Mouse (Mus musculus): ENCODE measurements around the gene 2200002D01Rik.

DNA sequence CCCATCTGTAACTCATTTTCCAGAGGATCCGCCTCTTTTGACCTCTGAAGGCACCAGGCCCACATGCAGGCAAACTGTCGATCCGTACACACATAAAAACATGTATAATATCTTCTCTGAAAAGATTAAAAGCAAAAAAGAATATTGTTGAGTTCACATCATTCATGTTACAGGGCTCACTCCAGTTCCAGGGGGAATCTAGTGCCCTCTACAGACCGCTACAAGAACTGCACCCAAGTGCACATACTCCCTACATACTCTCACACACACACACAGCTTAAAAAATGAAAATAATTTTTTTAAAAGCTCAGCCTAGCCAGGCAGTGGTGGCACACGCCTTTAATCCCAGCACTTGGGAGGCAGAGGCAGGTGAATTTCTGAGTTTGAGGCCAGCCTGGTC lies 13.6 kb downstream of the 2200002D01Rik start:
- TF ChIP-seq POLR2A (IDR thresholded peaks at IDR 0.05; ENCODE audit: extremely low read depth, insufficient read depth, low read length) (no peak), CTCF (IDR thresholded peaks at IDR 0.05; ENCODE audit: extremely low read depth, insufficient read depth, low read length) (0 out of 2 replicates have a peak, but pooled peaks have one; percentile 16)
